ENCODE assay signal across 17 mouse cellular contexts in genomic region chr7:135203920-135204319, GRCm38 (mm10). TPM values are rescaled to one million over a fixed set of nuclear protein-coding genes. Genes with fewer than 3 reads are reported as not detected.
DNase-seq lines count a peak whose midpoint lies in the region; ATAC-seq and TF ChIP-seq lines count a peak whose summit lies in the region.
"Had no signal": no experiment of that assay in that cellular context is flagged by ENCODE, and none has a peak within 500 bp of the region (broad histone marks: within the 10 kb centered on the region; RNA-seq: fewer than 3 reads in every experiment).

No protein-coding gene starts in this region.

- H3K4me1 ChIP-seq in forebrain, postnatal 0 days (ENCODE audit: insufficient read depth): no peaks in the 10 kb centered on the region
- no peaks in the 10 kb centered on the region for H3K4me1 ChIP-seq in forebrain, embryonic 16.5 days (replicated peaks; ENCODE audit: control insufficient read depth, insufficient read depth, low read length)
- H3K4me1 ChIP-seq in lung, embryonic 14.5 days (ENCODE audit: insufficient read depth): no peaks in the 10 kb centered on the region
- no peaks in the 10 kb centered on the region for H3K4me1 ChIP-seq in lung, adult 2 months (ENCODE audit: control insufficient read depth, insufficient read depth, low read length)
- H3K4me1 ChIP-seq in kidney, embryonic 16.5 days (ENCODE audit: insufficient read depth, low read length): peaks cover 7% of the 10 kb centered on the region
- H3K4me1 ChIP-seq: liver, embryonic 13.5 days had no signal

- no peaks in the 10 kb centered on the region for H3K36me3 ChIP-seq in forebrain, postnatal 0 days (ENCODE audit: insufficient read depth)
- no peaks in the 10 kb centered on the region for H3K36me3 ChIP-seq in forebrain, embryonic 16.5 days (ENCODE audit: control insufficient read depth, insufficient read depth)
- no peaks in the 10 kb centered on the region for H3K36me3 ChIP-seq in lung, embryonic 14.5 days (ENCODE audit: insufficient read depth)
- no peaks in the 10 kb centered on the region for H3K36me3 ChIP-seq in kidney, embryonic 16.5 days (ENCODE audit: insufficient read depth, low read length)
- H3K36me3 ChIP-seq: liver, embryonic 13.5 days had no signal

- no peaks in the 10 kb centered on the region for H3K27me3 ChIP-seq in forebrain, postnatal 0 days (ENCODE audit: insufficient read depth, low read length)
- H3K27me3 ChIP-seq in forebrain, embryonic 16.5 days (replicated peaks; ENCODE audit: control insufficient read depth, insufficient read depth, low read length): no peaks in the 10 kb centered on the region
- no peaks in the 10 kb centered on the region for H3K27me3 ChIP-seq in lung, embryonic 14.5 days (ENCODE audit: insufficient read depth, low read length)
- H3K27me3 ChIP-seq in kidney, embryonic 16.5 days (ENCODE audit: insufficient read depth, low read length): no peaks in the 10 kb centered on the region
- H3K27me3 ChIP-seq: liver, embryonic 13.5 days had no signal

- DNase-seq in forebrain, postnatal 0 days: peak; percentile 22
- DNase-seq in lung, embryonic 14.5 days: peak; percentile 55
- no peak for DNase-seq in lung, adult 2 months
- DNase-seq in adrenal gland, adult 8-10 months: peak; percentile 31
- DNase-seq in right cerebral cortex, adult 2 months (ENCODE audit: low spot score in 2 of 2): no peak
- no peak for DNase-seq in thymus, postnatal 10 days (ENCODE audit: low spot score in 2 of 2)
- DNase-seq: gastrocnemius, postnatal 14 days; liver, embryonic 13.5 days; right cerebral cortex, adult 18-20 months; thymus, postnatal 4 days had no signal

- no peak overlapping the region for H3K4me2 ChIP-seq in forebrain, postnatal 0 days (ENCODE audit: low read depth)
- no peak overlapping the region for H3K4me2 ChIP-seq in forebrain, embryonic 16.5 days (ENCODE audit: low read length)
- H3K4me2 ChIP-seq in lung, embryonic 14.5 days: no peak overlapping the region
- no peak overlapping the region for H3K4me2 ChIP-seq in kidney, embryonic 16.5 days (replicated peaks; ENCODE audit: low read depth, low read length)
- H3K4me2 ChIP-seq: liver, embryonic 13.5 days had no signal

- no peak overlapping the region for H3K27ac ChIP-seq in forebrain, postnatal 0 days (ENCODE audit: low read depth, low read length)
- H3K27ac ChIP-seq in forebrain, embryonic 16.5 days (ENCODE audit: low read length): no peak overlapping the region
- H3K27ac ChIP-seq in lung, embryonic 14.5 days (ENCODE audit: low read depth): no peak overlapping the region
- H3K27ac ChIP-seq in kidney, embryonic 16.5 days (ENCODE audit: low read length): no peak overlapping the region
- H3K27ac ChIP-seq: liver, embryonic 13.5 days had no signal

- no peak overlapping the region for H3K9ac ChIP-seq in forebrain, postnatal 0 days
- H3K9ac ChIP-seq in forebrain, embryonic 16.5 days (replicated peaks; ENCODE audit: low read depth, low read length): no peak overlapping the region
- no peak overlapping the region for H3K9ac ChIP-seq in lung, embryonic 14.5 days
- H3K9ac ChIP-seq in kidney, embryonic 16.5 days (replicated peaks; ENCODE audit: low read length): no peak overlapping the region
- H3K9ac ChIP-seq: liver, embryonic 13.5 days had no signal

- TF ChIP-seq CTCF in forebrain, postnatal 0 days (IDR thresholded peaks at IDR 0.05; ENCODE audit: low read depth): no peak
- no peak for TF ChIP-seq CTCF in lung, embryonic 14.5 days (IDR thresholded peaks at IDR 0.05; ENCODE audit: low read depth)
- no peak for TF ChIP-seq CTCF in lung, adult 2 months (IDR thresholded peaks at IDR 0.05; ENCODE audit: insufficient read depth, low read length)

- H3K9me3 ChIP-seq in forebrain, postnatal 0 days (ENCODE audit: low read length): no peaks in the 10 kb centered on the region
- H3K9me3 ChIP-seq in forebrain, embryonic 16.5 days (ENCODE audit: control insufficient read depth, low read length): no peaks in the 10 kb centered on the region
- no peaks in the 10 kb centered on the region for H3K9me3 ChIP-seq in lung, embryonic 14.5 days (ENCODE audit: low read depth, low read length)
- H3K9me3 ChIP-seq in kidney, embryonic 16.5 days (ENCODE audit: low read length): 0 out of 2 replicates have a peak, but pooled peaks cover 3% of the 10 kb centered on the region
- H3K9me3 ChIP-seq: liver, embryonic 13.5 days had no signal

- no peak for ATAC-seq in forebrain, postnatal 0 days
- no peak for ATAC-seq in forebrain, embryonic 16.5 days
- no peak for ATAC-seq in lung, embryonic 14.5 days (ENCODE audit: insufficient read depth)
- peak; percentile 46; the same call in 1 of the 2 replicates for ATAC-seq in kidney, embryonic 16.5 days (ENCODE audit: low FRiP score, low TSS enrichment)

- H3K4me3 ChIP-seq in forebrain, postnatal 0 days (ENCODE audit: low read depth, low read length): no peak overlapping the region
- H3K4me3 ChIP-seq in forebrain, embryonic 16.5 days (replicated peaks; ENCODE audit: low read length): no peak overlapping the region
- no peak overlapping the region for H3K4me3 ChIP-seq in lung, embryonic 14.5 days (ENCODE audit: low read depth, low read length)
- no peak overlapping the region for H3K4me3 ChIP-seq in lung, adult 2 months (replicated peaks; ENCODE audit: extremely low read depth, low read depth, low read length)
- no peak overlapping the region for H3K4me3 ChIP-seq in kidney, embryonic 16.5 days (ENCODE audit: low read length)
- H3K4me3 ChIP-seq: liver, embryonic 13.5 days had no signal

- no peak for TF ChIP-seq POLR2A in lung, adult 2 months (IDR thresholded peaks at IDR 0.05; ENCODE audit: borderline replicate concordance, extremely low read depth, low read depth, low read length)

RNA-seq across cellular contexts. Expression of gene Nps, which starts 54.6 kb away (rescaled TPM):
- not detected in 2 replicates for total RNA-seq in forebrain, postnatal 0 days (2014; rRNA removed)
- polyA plus RNA-seq in forebrain, postnatal 0 days (2015; fragmentation: Nextera tagmentation; extraction: Ambion mirVana): 0.31 TPM in 1 of 2 replicates, not detected in the other
- 0.43 TPM in 1 of 2 replicates, not detected in the other for polyA plus RNA-seq in forebrain, embryonic 16.5 days (2015; fragmentation: Nextera tagmentation; extraction: Ambion mirVana)
- 0.31 TPM in 1 of 2 replicates, not detected in the other for polyA plus RNA-seq in lung, embryonic 14.5 days (2014; fragmentation: Nextera tagmentation; extraction: Ambion mirVana)
- not detected in 2 replicates for polyA plus RNA-seq in lung, adult 2 months (2012; rRNA removed)
- total RNA-seq in adrenal gland, adult 8-10 months (2022): under 1 TPM in 2 of 4 experiments, not detected in 2; 0.31 to 0.56 TPM
- not detected in 2 replicates for polyA plus RNA-seq in kidney, embryonic 16.5 days (2015; fragmentation: Nextera tagmentation; extraction: Ambion mirVana)
- total RNA-seq: left cerebral cortex, adult 8-10 months had no signal
- polyA plus RNA-seq: forebrain, embryonic 11.5 days; intestine, embryonic 14.5 days; liver, embryonic 13.5 days; neural tube, embryonic 11.5 days; stomach, embryonic 14.5 days had no signal

Comparison
In these comparisons a context has a peak if more than half of its experiments do, and no peak if none do; other contexts are left out.
1. DNase-seq: peak in forebrain, postnatal 0 days (single experiment), lung, embryonic 14.5 days (single experiment) and adrenal gland, adult 8-10 months (single experiment); none in lung, adult 2 months (single experiment), right cerebral cortex, adult 2 months (0 of 2) and thymus, postnatal 10 days (0 of 2).